Mouse (Mus musculus) adrenal gland, postnatal 25 days (tissue): Measurements from ENCODE around the gene Snph. TPM values are rescaled to one million over a fixed set of nuclear protein-coding genes. Genes with fewer than 3 reads are reported as not detected.
"Not testable (repeated sequence)": the region's sequence is repeated elsewhere in the genome, so short reads cannot be mapped to it uniquely, and the experiment has no call there.

Experiments
- DNase-seq: peaks from one replicate; pipeline ENCODE4 v3.0.0; 2021; ENCODE audit warnings: mixed read lengths
- long read RNA-seq: library from polyadenylated mRNA; stranded (forward); transcript quantifications from one replicate; pipeline ENCODE4 v2.0.0, GENCODE M21; 2021
- total RNA-seq: library from RNA; stranded (reverse); gene quantifications from 2 replicates; pipeline ENCODE4 v1.2.3, GENCODE M21; 2021

Snph gene
- total RNA-seq = 10.8 and 12.7 TPM in 2 replicates
- long read RNA-seq, full-length matches to known transcripts = 2 of 4 reads
- long read RNA-seq, partial matches to known transcripts = 0 of 4 reads
- long read RNA-seq, other reads (novel, unspliced or antisense) = 2 of 4 reads

DNA sequence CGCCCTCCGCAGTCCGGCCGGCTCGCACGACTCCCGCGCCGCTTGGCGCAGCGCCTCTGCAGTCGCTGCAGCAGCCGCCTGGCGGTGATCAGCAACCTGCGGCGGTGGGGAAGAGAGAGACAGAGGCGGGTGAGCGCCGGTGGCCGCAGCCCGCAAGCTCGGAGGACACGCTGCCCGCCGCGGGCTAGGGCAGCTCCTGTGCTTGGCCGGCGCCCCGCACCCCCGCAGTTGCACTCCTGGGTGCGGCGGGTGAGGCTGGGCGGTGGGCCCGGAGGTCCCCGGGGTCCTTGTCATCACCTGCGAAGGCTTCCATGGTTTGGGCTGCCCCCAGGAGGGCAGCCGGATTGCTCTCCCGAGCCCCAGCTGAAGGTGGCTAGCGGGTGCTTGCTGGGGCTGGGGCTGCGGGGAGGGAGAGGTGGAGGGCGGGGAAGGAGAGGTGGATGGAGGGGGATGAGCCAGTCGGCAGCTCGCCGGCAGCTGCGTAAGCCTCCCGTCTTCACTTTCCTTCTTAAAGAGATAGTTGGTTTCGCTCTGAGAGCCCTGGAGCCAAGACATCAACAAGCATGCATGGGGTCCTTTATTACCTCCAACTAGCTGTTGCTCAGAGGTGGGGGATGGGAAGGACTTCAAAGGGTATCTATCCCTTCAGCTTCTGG is at the start of gene Snph:
Gene Snph, minus strand, starts transcription at position 435 of the 656 bp plus-strand sequence.
- peak; percentile 73 for DNase-seq

DNA sequence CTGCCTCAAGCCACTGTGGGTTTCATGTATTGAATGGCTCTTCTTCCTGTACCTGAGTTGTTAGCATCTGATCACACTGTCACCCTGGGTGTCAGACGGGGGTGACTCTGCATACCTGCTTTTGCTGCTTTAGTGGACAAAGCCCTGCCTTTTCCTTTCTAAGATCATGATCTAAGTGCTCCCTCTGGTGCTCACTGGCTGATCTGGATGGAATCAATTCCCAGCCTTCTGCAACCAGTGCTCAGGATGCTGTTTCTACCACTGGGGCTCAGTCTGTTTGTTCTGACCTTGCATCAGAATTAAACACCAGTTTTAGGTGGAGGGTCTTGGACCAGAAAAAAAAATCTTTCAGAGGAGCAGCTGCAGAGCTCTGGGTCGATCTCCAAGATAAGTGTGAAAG is 43.8 kb upstream of the Snph start:
- no peak for DNase-seq

DNA sequence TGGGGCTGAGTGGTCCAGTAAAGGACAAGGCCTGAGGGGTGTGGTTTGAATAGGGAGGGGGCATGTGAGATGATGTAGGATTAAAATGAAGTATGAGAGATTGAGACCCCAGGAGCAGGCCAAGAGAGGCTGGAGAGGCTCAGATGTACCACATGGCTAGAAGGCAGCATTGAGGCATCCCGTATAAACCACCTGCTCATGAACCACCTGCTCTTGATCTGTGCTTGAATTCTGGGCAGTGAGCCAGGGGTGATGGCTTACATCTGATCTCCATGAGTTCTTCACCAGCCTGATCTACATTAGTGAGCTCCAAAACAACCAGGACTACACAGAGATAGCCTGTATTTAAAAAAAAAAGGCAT is 38.6 kb upstream of the Snph start:
- no peak for DNase-seq

DNA sequence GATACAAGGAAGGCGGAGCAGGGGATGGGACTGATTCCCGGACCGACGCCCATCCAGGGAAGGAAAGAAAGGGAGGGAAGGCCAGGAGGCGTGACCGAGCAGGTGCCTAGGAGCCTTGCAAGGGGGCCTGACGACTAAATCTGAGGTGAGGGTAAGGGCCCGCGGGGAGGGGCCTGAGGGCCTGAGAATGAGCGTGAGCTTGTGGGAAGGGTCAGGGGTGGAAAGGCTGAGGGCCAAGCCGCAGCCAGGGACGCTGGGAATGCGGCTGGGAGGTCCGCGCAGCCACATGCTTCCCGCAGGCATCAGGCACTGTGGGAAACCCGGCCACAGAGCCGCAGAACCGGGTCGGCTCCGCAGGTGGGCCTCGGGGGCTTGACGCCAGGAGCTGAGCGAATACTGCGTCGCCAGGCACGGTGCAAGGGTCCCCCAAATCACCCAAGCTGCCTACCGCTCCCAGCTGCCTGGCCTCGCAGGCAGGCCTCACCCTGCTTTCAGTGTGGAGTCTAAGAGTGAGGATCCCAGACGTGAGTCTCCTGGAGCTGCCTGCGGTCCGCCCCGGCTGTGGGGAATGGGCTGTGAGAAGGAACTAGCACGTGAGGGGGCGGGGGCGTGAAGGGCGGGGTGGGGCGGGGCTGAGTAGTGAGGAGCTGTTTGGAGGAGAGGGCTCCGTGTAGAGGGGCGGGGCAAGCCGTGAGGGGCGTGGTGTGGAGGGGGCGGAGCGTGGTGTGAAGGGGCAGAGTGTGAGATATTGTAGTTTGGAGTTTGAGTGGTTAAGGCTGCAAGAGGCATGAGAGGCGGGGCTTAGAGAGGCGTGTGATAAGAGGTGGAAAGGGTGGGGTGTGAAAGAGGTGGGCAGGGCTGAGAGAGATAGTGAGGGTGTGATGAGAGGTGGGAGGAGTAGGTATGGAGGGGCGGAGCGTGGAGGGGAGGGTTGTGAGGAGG is 37.9 kb upstream of the Snph start:
- DNase-seq = no peak

DNA sequence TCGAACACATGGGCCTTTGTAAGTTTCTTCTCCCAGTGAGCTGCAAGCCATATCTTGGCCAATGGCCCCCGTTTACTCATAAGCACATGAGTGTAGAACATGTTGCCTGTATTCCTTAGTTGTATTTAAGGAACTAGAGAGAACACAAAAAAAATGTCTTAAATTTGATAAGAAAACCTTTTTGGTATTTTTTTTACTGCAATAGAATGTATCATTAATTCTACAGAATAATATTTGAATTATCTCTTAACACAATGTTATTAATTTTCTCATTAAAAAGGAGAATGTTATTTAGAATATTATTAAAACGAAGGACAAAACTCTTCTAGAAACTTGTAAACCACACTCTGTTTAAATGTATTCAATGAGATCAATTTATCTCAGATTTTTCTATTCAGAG is 36.0 kb upstream of the Snph start, which contains the start of gene Rad21l:
Gene Rad21l, minus strand, starts transcription at position 101 of the 400 bp plus-strand sequence.
- no peak for DNase-seq

DNA sequence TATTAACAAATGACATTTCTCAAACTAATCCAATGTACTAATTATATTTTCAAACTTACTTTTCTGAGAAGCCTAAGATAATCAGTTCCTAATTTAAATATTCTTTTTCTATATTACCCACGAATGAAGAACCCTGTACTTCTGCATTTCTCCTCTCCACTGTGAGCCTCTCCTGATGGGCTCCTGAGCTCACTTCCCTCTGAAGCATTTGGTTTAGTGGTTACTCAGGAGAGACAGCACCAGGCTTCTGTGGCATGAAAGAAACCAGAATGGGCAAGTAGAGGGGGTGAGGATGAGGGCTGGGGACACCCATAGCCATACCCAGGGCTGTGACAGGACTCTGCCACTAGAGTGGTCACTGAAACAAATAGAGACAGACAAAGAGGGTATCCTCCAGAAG is 19.7 kb upstream of the Snph start:
- DNase-seq = no peak

DNA sequence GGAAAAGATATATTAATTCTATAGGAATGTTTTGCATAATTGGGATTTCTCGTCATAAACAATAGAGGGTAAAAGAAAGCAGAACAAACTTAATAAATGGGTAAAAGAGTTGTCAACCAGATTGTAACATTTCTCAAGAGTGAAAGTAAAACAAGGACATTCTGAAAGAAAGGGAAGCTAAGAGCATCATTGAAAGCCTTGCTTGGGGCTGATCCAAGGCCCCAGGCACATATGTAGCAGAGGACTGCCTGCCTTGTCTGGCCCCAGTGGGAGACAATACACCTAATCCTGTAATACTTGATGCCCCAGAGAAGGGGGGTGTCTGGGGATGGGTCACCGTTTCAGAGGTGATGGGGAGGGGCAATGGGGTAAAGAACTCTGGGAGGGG is 3.6 kb upstream of the Snph start:
- no peak for DNase-seq

DNA sequence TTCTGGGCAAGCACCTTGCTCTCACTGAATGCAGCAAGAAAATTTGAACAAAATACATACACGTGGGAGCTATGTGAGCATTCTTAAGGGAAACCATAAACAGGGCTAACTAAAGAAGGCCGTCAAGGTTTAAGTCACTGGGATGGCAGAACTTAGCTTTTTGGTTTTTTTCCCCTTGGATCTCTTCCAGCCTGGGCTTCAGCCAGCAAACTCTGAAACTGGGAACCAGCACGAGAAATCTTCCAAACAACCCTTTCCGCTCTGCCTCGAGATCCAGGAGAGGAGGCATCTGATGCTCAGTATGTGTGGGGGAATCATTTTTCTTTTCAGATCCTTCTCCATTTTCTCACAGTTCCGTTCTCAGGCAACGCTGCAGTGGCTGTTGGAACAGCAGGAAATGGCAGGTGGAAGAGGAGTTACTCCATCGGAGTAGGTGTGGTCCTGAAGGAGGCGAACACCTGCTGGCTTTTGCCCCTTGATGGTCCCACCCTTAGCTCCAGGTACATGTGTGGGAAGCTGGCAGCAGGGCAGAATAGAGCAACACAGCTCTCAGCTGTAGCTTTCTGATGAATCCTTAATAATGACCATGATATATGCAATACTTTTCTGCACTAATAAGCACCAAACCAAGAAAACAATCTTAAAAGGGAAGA is 3.1 kb upstream of the Snph start:
- no peak for DNase-seq

DNA sequence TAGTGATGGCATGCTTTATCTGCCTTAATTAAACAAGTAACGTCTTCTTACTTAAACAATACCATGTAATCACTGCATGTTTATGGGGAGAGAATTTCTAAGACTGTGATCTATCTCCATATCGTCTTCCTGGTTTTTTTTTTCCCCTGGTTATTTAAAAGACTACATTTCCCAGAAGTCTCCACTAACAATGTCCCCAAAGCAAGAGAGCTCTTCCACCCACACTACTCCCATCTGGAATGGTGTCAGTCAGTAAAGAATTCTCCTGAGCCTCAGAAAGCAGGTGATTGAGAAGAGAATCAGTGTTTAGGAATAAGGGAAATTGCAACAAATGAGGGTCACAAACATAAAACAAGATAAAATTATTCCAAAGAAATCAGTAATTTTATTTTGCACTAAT is 2.5 kb upstream of the Snph start:
- DNase-seq = no peak

DNA sequence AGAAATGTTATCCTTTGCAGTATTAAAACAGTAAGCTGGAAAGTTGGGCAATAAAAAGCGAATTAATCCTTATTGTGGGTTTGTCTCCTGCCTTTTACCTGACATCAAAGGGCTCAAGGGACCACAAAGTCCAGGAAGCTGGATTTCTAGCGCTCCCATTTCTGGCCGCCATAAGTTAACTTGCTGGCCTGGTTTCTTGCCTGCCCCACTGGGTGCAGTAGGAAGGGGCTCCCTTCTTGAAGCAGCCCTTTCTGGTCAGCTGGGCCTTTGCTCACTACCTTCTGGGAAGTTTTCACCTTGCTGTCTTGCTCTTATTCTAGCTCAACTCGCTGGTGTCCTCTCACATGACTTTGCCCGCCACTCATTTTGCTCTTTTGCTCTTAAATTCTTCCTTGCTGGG is 589 bp upstream of the Snph start:
- DNase-seq = no peak

DNA sequence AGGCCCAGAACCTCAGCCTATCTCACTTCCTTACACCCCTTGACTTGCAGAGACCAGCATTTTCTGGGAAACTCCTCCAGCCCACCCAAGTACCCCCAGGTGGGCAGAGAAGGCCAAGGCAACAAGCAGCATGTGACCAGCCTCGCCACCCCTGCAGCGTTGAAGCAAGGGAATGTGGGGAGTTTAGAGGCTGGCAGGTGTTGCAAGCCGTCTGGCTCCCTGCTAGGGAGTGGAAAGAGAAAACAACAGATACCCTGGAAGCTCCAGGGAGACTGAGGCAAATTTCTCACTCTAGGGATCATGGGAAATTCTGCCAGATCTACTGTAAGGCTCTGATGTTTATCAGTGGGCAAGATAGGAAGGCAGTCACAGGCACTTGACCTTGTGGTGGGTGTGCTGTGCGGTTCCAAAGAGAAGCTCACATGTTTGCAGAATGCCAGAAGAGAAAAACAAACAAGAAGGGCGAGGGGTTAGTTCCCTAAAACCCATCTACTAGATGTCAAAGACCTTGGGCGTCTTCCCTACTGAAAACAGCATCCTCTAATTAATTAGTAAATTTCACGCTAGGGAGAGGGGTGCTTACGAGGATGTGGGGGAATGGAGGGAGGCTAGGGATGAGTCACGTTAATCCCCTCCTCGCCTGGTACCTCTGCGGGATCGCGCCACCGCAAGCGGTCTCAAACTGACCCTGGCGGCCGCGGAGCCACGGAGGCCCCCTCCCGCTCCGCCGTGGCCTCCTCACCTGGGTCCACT is 811 bp downstream of the Snph start:
- DNase-seq = no peak

DNA sequence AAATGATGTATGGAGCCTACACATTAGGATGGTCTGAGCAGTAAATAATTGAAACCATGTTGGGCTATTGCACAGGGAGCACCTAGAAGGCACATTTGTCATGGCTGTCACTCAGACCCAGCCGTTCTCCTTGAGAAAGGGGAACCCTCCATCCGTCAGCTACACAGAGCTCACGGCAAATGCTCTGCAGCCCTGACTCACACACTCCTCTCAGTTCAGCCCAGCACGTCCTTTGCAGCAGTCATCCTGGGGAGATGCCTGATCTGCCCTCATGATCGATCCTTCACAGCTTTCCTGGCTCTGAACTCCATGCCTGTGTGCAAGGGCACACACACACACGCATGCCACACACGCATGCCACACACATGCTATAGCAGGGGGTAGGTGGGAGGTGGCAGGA is 3.1 kb downstream of the Snph start:
- DNase-seq = no peak

DNA sequence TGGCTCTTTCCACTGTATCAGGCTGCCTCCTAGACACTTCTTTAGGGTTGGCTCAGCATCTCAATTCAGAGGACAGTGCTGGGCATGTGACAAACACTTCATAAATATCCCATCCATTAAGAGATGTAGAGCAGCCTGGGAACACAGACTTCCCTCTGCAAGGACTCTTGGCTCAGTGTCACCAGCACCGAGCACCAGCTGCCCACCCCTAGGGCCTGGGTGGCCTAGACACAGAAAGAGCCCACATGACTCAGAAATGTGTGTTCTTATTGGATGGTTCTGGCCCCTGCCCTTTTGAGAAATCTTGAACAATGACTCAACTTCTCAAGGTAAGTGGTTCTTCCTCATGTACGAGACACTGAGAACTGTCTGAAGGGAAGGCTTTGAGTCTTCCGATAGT is 4.4 kb downstream of the Snph start:
- DNase-seq = no peak

DNA sequence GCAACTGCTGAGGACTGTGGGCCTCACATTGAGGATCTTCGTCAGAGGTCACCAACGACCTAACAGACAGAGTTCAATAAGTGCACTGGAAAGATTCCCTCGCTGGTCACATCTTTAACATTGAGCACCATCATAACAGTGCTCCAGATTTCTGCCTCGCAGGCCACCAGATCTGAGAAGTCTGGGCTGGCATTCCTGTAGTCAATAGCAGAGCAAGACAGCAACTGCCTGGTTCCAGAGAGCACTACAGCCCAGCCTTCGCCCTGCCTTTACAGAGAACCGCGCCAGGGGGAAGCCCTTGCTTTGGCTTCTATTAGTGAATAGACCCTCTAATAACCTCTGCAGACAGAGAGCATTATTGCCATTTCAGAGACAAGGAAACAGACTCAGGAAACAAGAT is 6.1 kb downstream of the Snph start:
- no peak for DNase-seq

DNA sequence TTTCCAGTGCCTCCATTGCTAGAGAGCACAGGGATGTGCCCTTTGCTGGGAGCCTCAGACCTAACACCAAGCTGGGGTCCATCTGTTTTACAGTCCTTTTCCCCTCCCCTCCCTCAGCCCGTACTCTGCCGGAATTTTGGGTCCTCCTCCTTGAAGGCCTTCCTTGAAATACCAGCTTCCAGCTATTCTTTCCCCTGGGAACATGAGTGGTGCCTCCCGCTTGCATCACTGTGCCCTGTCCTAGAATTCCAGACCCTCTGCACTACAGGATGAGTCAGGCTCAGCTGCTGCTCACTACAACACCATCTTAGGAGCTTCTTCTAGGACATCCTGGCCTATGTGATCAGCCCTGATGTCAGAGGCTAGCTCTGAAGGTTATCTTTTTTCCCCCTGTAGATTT is 8.6 kb downstream of the Snph start:
- no peak for DNase-seq

DNA sequence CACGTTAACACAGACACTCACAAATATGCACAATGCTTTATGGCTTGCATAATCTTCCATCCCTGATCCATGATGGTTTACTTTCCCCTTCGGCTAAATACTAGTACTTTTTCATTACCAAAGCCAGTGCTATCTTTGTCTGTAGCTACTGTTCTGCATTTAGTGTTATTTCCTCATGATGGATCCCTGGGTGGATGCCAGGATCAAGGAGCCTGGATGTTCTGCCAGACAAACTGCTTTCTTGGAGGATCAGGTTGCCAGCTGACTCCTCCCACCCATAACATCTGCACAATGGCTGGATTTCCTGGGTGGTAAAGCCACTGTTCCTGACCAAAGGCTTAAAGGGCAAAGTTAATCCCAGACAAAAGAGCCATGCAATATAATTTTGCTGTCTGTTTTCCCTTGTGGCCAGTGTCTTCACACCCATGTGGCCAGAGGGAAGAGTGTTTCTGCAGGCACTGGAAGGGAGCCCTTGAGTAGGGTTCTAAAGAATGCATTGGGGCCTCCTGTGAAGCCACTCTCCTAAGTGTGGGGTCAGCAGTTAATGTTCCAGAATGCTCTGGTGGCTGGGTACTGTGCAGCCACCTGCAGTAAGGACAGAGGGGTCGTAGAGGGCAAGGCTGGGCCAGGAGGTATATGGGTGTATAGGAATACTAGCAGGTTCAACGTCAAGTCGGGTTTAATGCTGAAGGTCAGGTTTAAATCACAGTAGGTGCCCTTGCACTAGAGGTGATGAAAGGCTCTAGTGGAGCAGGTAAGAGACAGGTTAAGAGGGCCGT is 15.7 kb downstream of the Snph start:
- no peak for DNase-seq

DNA sequence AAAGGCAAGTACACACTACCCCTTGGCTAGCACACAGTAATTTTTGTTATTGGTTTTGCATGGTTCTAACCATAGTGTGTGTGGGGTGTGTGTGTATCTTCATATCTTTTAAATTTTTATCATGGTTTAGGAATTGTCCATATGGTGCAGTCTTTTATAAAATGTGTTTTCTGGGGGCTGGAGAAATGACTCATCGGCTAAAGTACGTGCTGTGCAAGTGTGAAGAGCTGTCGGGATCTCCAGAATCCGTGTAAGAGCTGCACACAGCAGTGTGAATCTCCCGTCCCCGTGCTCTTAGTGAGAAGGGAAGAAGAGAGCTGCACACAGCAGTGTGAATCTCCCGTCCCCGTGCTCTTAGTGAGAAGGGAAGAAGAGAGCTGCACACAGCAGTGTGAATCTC is 16.6 kb downstream of the Snph start:
- DNase-seq = not testable (repeated sequence)

DNA sequence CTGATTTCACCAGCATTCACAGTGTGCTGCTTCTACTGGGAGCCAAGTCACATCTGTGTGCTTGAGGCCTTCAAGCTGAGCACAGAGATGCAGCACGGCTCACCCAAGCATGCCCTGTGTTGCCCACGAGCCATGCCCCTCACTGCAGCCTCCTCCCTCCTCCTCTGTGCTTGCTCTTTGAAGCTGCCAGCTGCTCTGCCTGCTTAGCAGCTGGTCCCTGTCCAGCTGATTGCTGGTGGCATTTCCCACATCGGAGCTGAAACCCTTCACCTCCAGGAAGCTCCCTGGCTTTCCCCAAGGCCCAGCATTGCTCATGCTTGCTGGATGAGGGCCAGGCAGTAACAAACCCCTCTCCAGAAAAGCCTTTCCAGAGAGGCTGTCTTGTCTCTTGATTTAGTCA is 22.4 kb downstream of the Snph start:
- peak; percentile 52 for DNase-seq

DNA sequence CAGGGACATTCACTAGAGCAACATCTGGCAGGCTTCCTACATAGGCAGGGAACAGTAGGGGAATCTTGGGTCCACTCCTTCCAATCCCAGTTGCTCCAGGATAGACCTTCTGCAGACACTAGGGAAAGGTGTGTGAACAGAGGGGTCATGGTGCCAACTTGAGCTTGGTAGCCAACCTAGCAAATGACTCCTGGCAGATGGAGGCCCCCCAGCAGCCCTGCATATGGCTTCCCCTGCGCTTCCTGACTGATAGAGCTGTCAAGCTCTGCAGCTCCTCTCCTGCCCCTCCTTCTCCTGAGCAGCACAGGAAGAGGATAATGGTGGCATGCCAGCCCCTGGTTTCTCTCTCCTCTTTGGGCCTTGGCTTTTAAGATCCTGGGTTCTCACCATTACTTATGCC is 24.0 kb downstream of the Snph start:
- no peak for DNase-seq

DNA sequence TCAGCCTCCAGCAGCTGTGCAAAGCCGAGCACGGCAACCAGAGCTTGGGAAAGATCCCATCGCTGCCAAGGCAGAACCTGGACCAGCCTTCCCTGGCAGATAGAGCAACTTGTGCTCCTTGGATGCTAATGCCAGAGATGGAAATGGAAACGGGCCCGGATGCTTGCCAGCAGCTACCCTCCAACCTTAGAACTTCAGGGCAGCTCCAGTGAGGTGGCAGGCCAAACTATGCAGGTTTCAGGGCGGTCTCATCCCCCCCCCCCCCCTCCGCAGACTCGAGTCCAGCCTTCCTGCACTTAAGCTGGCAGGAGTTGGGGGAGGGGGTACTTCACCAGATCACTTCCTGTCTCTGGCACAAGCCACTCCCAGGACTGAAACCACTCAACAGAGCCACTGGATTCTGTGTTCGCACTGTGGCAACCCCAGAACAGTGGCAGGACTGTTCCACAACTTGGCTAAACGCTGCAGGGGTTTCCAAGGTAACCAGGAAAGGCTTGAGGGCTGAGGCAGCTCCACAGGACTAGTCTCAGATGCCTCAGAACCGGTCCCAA is 26.9 kb downstream of the Snph start:
- DNase-seq = no peak

DNA sequence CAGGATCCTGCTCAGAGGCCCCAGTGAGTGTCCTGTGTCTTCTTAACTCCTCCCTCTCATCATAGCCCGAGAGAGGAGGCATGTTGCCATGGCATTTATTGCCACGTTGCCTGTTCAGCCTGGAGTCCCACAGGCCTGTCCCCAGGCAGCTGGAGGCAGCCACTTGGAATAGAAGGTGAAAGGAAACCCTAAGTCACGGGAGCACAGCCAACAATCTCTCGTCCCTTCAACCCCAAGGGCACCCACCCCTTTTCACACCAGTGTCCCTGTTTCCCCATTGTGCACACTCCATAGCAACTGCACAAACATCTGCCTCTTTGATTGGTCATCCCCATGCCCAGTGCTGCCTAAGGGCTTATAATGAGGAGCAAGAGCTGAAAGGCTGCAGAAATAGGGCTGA is 28.8 kb downstream of the Snph start:
- no peak for DNase-seq
